Mouse (Mus musculus) olfactory bulb, adult 2 months (tissue): ENCODE data around the gene Fam171a1.

Experiments
- CTCF ChIP-seq: fragments of 200-500 bp; IDR thresholded peaks from 2 replicates; pipeline ENCODE4 v1.5.1; 2012; ENCODE audit warnings: low read depth, mild to moderate bottlenecking, low read length, moderate library complexity; ENCODE audit not compliant: insufficient read depth
- POLR2A ChIP-seq: fragments of 200-500 bp; IDR thresholded peaks from 2 replicates; pipeline ENCODE4 v1.6.1; 2012; ENCODE audit warnings: mild to moderate bottlenecking, low read depth, low read length, moderate library complexity; ENCODE audit not compliant: insufficient read depth

DNA sequence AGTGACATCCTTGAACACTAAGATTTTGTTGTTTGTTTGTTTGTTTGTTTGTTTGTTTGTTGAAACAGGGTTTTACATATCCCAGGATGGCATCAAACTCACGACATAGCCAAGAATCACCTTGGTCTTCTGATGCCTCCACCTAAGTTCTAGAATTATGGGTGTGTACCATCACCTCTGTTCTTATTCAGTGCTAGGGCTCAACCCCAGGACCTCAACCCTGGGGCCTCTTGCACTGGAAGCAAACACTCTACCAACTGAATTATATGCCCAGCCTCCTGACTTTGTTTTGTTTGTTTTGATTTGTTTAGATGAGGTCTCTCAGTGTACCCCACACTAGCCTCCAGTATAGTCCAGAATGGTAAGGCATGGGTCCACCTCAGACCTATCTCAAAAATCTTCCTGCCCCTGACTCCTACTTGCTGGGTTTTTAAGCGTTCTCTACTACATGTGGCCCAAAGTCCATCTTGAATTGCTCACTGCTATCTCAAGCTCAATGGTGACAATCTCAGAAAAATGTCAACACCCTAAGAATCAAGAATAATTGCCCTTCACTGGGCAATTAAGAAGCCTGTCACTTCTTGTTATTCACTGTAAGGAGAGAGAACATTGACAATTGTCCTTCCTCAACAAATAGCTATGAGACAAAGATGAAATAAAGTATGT lies 12.6 kb upstream of the Fam171a1 start:
- TF ChIP-seq CTCF (no peak), POLR2A (no peak)
